Mouse (Mus musculus): ENCODE results near the gene B130006D01Rik. TPM values are rescaled to one million over a fixed set of nuclear protein-coding genes. Genes with fewer than 3 reads are reported as not detected.

The B130006D01Rik gene
- total RNA-seq, 4 experiments from 2014 or later, result 0.67 to 2.3 (median 1.1) TPM

GRCm38 (mm10) chr11:95773264-95773663, 49.9 kb downstream of the B130006D01Rik start:
- DNase-seq, result no peak

Other genes starting within 250 kb of the B130006D01Rik start
- 1 to 10 TPM; 3.0 to 5.8 (median 3.9) TPM for gene Nxph3, start 209.0 kb upstream of the B130006D01Rik start, total RNA-seq (2022)
- gene Ngfr, start 135.9 kb upstream of the B130006D01Rik start, total RNA-seq (2022), result 1 to 10 TPM; 4.0 to 6.0 (median 5.2) TPM
- 100 to 1,000 TPM; 283 to 358 (median 307) TPM for gene Phb, start 56.6 kb upstream of the B130006D01Rik start, total RNA-seq (2022)
- gene Zfp652, start 10.9 kb upstream of the B130006D01Rik start, total RNA-seq (2022), result 10 to 100 TPM; 44.7 to 57.9 (median 51.7) TPM
- 100 to 1,000 TPM in 2 of 4 experiments, 10 to 100 TPM in 2; 61.9 to 148 (median 104) TPM for gene Phospho1, start 100.9 kb downstream of the B130006D01Rik start, total RNA-seq (2022)
- gene Gngt2, start 113.6 kb downstream of the B130006D01Rik start, total RNA-seq (2022), result 10 to 100 TPM; 14.7 to 19.0 (median 17.1) TPM
- gene Abi3, start 118.9 kb downstream of the B130006D01Rik start, total RNA-seq (2022), result 10 to 100 TPM in 3 of 4 experiments, 1 to 10 TPM in 1; 8.9 to 14.3 (median 12.2) TPM
- not detected for gene B4galnt2, start 191.3 kb downstream of the B130006D01Rik start, total RNA-seq (2022)

Measured in adrenal gland, adult 8-10 months (tissue).